Mouse (Mus musculus): ENCODE data around the gene Manbal. TPM values are rescaled to one million over a fixed set of nuclear protein-coding genes. Genes with fewer than 3 reads are reported as not detected.

Manbal gene
- total RNA-seq, 2 experiments from 2014 or later: 20.7 to 23.3 TPM

DNA sequence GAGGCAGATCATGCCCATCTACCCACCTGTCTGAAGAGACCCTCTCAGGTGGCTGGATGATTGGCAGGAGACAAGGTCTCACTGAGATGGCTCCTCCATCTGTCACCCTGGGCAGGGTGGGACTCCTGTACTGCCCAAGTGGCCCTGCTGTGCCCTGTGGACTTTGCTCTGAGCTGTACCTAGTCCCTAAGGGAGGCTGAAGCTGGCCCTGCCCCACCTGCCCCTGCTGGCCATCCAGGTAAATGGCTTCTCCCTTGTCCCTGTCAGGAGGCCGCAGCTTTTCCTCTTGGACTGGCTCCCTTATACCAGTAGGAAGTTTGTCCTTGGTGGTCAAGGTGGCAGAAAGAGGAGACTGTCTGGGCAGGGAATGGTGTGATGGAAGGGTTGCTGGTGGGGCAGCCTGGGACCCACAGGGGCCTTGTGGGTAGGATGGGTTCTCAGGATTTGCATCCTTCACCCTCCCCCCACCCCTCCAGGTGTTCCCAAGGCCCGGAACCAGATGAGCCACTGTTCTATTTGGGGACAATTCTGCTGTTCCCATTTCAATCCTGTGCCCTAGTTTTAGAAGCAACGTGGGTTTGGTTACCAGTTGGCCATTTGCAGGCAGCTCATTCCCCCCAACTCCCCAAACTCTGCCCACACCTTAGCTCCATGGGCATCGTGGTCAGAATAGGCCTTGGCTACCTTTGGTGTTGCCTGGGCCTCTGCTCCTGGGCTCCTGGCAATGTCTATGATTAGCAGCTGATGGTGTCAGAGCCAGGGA lies 63.5 kb downstream of the Manbal start:
- no peak for DNase-seq
- intact Hi-C loops (cut with DNase I): no loop called here

DNA sequence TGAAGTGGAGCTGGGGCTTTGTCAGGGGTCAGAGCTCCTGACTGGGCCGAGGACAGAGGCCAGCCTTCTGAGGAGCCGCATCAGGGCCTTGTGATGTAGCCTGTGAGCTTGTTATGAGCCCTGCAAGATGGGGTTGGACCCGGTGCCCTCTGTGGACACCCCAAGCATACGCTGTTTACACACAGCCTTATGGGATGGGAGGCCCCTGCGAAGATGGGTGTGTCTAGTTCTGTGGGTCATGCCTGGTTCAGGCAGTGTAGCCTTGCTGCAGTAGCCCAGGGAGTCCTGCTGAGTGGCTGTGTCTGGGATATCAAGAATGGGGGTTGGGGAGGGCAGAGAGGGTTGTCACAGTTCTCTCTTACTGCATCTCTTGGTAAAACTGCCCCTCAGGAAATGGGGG lies 64.5 kb downstream of the Manbal start:
- intact Hi-C loops (cut with DNase I): no loop called here
- DNase-seq: no peak

DNA sequence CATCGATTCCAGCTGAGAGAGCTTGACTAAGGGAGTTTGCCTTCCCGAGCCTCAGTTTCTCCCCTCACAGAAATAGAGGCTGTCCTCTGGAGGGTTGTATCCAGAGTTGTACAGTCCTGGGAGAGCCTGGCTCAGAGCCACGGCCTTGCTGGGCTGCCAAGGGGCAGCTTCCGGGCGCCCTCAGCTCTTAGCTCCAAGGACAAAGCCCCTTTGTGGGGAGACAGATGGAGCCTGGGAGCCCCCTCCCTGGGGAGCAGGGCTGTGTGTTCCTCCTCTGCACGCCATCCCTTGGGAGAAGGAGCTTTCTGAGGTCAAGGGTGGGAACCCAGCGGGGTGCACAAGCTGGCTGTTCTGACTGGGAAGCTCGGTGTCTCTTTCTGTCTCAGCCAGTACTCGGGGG lies 65.1 kb downstream of the Manbal start:
- DNase-seq: peak; percentile 34 to 52
- intact Hi-C loops (cut with DNase I): no loop called here

DNA sequence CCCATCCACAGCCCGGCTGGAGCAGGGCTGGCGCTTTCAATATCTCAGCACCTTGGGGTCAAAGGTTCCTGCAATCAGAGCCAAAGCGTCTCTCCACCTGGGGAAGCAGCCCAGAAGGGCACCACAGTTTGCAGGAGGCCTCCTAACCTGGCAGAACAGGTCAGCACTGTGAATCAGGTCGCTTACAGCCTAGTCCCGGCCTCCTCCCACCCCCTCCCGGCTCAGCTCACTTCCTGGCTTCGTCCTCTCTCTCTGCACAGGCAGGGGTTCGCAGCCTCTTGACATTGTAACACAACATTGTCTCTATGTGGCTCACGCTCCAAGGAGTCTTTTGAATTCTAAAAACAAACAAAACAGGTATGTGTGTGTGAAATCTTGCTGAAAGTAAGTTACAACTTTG lies 66.6 kb downstream of the Manbal start:
- intact Hi-C loops (cut with DNase I): no loop called here
- no peak for DNase-seq

DNA sequence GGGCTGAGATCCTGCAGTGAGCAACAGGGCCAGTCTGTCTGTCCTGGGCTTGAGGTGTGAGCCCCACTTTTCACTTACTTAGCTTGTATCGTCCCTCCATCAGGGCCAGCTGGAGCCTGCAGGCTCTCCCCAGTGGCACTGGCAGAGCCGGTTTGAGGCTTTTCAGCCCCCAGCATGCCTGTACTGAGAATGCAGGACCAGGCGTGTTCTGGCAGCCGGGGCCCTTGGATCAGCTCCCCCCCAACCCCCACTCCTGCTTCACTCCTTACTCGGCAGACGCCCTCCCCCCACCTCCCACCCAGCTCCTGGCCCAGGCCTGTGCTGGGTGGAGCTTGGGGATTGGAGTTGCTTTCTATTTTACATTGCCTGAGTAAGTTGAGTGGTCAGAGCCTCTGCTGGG lies 67.1 kb downstream of the Manbal start:
- peak in 1 of 2 experiments; percentile 31 for DNase-seq
- intact Hi-C loops (cut with DNase I): no loop called here

DNA sequence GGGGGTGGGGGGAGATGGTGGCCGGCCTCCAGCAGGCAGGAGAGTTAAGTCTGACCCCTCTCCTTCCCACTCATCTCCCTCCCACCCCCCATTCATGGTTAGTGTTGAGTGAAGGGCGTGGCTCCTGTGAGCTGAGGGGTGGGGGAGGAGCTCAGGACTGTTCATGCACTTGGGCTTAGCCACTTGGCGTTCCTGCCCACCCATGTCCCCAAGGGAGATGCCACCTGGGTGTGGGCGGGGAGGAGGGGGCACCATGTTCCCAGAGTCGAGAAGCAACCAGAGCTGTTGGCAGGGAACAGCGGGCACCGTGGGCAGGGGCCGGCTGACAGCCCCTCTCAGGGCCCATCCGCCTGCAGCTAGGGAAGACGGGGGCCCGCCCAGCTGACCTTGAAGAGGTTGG lies 69.1 kb downstream of the Manbal start:
- intact Hi-C loops (cut with DNase I): no loop called here
- no peak for DNase-seq

DNA sequence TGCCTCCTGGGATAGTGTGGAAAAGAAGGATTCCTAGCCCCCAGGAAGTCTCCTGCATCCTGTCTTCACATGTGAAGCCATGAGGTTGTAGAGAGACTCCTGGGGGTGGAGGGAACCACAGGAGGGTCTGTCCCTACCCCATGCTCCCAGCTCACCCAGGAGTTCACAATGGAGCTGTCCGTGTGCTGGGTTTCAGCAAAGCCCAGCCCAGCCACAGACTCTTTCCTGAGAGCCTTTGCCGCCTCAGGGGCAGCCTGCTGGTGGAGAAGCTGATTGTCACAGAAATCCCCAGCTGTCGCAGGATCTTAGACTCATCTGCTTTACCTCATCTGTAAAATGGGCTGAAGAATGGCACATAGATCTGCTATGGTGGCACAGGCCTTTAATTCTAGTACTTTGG lies 69.7 kb downstream of the Manbal start:
- no peak for DNase-seq
- intact Hi-C loops (cut with DNase I): no loop called here

DNA sequence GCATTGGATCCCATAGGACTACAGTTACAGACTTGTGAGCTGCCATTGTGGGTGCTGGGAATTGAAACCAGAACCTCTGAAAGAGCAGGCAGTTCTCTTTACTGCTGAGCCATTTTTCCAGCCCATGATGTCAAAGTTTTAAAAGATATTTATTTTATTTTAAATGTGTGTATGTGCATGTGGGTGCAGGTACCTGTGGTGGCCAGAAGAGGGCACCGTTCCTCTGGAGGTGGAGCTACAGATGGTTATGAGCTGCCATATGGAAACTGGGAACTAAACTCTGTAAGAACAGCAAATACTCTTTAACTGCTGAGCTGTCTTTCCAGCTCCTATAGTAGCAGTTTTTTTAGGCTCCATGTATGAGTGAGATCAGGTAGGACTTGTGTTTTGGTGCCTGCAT lies 74.0 kb downstream of the Manbal start:
- intact Hi-C loops (cut with DNase I): no loop called here
- no peak for DNase-seq

Other genes with a start within 250 kb of the Manbal start
- gene Samhd1, start 232.3 kb upstream of the Manbal start, total RNA-seq (2021): 10 to 100 TPM; 21.9 to 22.4 TPM
- 1 to 10 TPM; 3.1 to 4.3 TPM for gene Rbl1, start 163.1 kb upstream of the Manbal start, total RNA-seq (2021)
- gene Rpn2, start 88.6 kb upstream of the Manbal start, total RNA-seq (2021): 10 to 100 TPM; 89.2 to 94.4 TPM
- gene Mroh8, start 88.0 kb upstream of the Manbal start, total RNA-seq (2021): under 1 TPM; 0.12 to 0.19 TPM
- gene Ghrh, start 20.1 kb upstream of the Manbal start, total RNA-seq (2021): not detected
- 1 to 10 TPM; 5.5 to 6.9 TPM for gene Src, start 50.9 kb downstream of the Manbal start, total RNA-seq (2021)
- gene Nnat, start 192.5 kb downstream of the Manbal start, total RNA-seq (2021): 1 to 10 TPM; 3.6 to 7.5 TPM
- gene Blcap, start 203.7 kb downstream of the Manbal start, total RNA-seq (2021): 10 to 100 TPM; 59.0 to 59.5 TPM